Mouse (Mus musculus): ENCODE measurements around the gene Cd55b.
"Not testable (repeated sequence)": the region's sequence is repeated elsewhere in the genome, so short reads cannot be mapped to it uniquely, and the experiment has no call there.

Cd55b gene

GRCm38 (mm10) chr1:130422664-130423111 lies at the start of gene Cd55b:
Gene Cd55b, minus strand, starts transcription at chr1:130423009.
- no peak for DNase-seq (ENCODE audit: low spot score)

- DNase-seq (ENCODE audit: low spot score), result no peak
These were observed 47.3 kb upstream of the Cd55b start for GRCm38 (mm10) chr1:130470074-130470473.

GRCm38 (mm10) chr1:130467453-130467852 lies 44.6 kb upstream of the Cd55b start:
- no peak for DNase-seq (ENCODE audit: low spot score)

- no peak for DNase-seq (ENCODE audit: low spot score)
These were observed 41.4 kb upstream of the Cd55b start for GRCm38 (mm10) chr1:130464173-130464572.

- no peak for DNase-seq (ENCODE audit: low spot score)
These were observed 40.1 kb upstream of the Cd55b start for GRCm38 (mm10) chr1:130462867-130463266.

- DNase-seq (ENCODE audit: low spot score), result peak; percentile 84
These were observed 39.5 kb upstream of the Cd55b start, which contains the start of gene Cd55 for GRCm38 (mm10) chr1:130462084-130462861. Gene Cd55, minus strand, starts transcription at chr1:130462744.

- DNase-seq (ENCODE audit: low spot score), result no peak
These were observed 32.3 kb upstream of the Cd55b start for GRCm38 (mm10) chr1:130455111-130455510.

GRCm38 (mm10) chr1:130442930-130443329 lies 20.1 kb upstream of the Cd55b start:
- not testable (repeated sequence) for DNase-seq (ENCODE audit: low spot score)

- DNase-seq (ENCODE audit: low spot score), result no peak
These were observed 8.1 kb upstream of the Cd55b start for GRCm38 (mm10) chr1:130430920-130431319.

GRCm38 (mm10) chr1:130428667-130429066 lies 5.9 kb upstream of the Cd55b start:
- DNase-seq (ENCODE audit: low spot score), result not testable (repeated sequence)

- not testable (repeated sequence) for DNase-seq (ENCODE audit: low spot score)
These were observed 4.5 kb upstream of the Cd55b start for GRCm38 (mm10) chr1:130427175-130427853.

GRCm38 (mm10) chr1:130422033-130422432 lies 776 bp downstream of the Cd55b start:
- DNase-seq (ENCODE audit: low spot score), result not testable (repeated sequence)

- DNase-seq (ENCODE audit: low spot score), result not testable (repeated sequence)
These were observed 25.7 kb downstream of the Cd55b start for GRCm38 (mm10) chr1:130397109-130397508.

- DNase-seq (ENCODE audit: low spot score), result not testable (repeated sequence)
These were observed 35.5 kb downstream of the Cd55b start for GRCm38 (mm10) chr1:130387282-130387681.

- no peak for DNase-seq (ENCODE audit: low spot score)
These were observed 44.9 kb downstream of the Cd55b start for GRCm38 (mm10) chr1:130377726-130378429.

GRCm38 (mm10) chr1:130374173-130374785 lies 48.5 kb downstream of the Cd55b start:
- no peak for DNase-seq (ENCODE audit: low spot score)

- no peak for DNase-seq (ENCODE audit: low spot score)
These were observed 49.3 kb downstream of the Cd55b start for GRCm38 (mm10) chr1:130373398-130374083.

GRCm38 (mm10) chr1:130371895-130372528 lies 50.8 kb downstream of the Cd55b start:
- peak; percentile 40 for DNase-seq (ENCODE audit: low spot score)

GRCm38 (mm10) chr1:130371291-130371690 lies 51.5 kb downstream of the Cd55b start:
- DNase-seq (ENCODE audit: low spot score), result no peak

- no peak for DNase-seq (ENCODE audit: low spot score)
These were observed 72.7 kb downstream of the Cd55b start for GRCm38 (mm10) chr1:130350077-130350635.

- no peak for DNase-seq (ENCODE audit: low spot score)
These were observed 80.4 kb downstream of the Cd55b start for GRCm38 (mm10) chr1:130342429-130342828.

All from urinary bladder, postnatal 25 days (tissue).